Mouse (Mus musculus) spleen, adult 2 months (tissue): ENCODE measurements around the gene Wdr91.

ENCODE experiments used
- CTCF ChIP-seq: fragments of 200-500 bp; IDR thresholded peaks from 2 replicates; pipeline ENCODE4 v1.5.1; 2011; ENCODE audit warnings: mild to moderate bottlenecking, inconsistent platforms; ENCODE audit not compliant: insufficient read depth, insufficient read length, insufficient replicate concordance; ENCODE audit errors: extremely low read depth
- POLR2A ChIP-seq: fragments of 200-500 bp; IDR thresholded peaks from 2 replicates; pipeline ENCODE4 v1.6.1; 2011; ENCODE audit warnings: low read depth, low read length, inconsistent platforms

DNA sequence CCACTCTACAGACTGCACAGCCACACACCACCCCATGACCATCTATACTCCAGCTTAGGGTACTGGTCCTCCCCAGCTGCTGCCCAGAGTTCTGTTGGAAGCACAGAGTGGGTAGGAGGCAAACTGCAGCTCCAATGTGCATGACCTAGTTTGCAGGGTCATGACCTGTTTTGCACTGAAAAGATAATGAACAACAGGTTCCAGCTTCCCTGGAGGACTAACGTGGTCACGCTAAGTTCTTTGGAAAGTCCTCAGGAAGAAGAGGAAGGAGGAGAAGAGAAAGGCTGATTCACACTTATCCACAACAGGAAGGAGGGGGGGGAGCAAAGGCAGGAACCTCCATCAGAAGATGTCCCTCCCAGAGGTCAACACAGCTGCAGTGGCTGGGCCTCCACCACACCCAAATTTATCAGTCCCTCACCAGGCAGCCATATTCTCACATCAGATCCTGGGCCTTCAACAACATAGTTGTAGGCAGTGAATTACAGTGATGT, 3.5 kb downstream of the Wdr91 start:
- TF ChIP-seq POLR2A: no peak
- TF ChIP-seq CTCF: no peak
